Mouse (Mus musculus) thymus, adult 2 months (tissue): ENCODE data around the gene Def8. TPM values are rescaled to one million over a fixed set of nuclear protein-coding genes. Genes with fewer than 3 reads are reported as not detected.

Source experiments
- DNase-seq: peaks from one replicate; pipeline ENCODE4 v3.0.0; 2021
- H3K27ac ChIP-seq: fragments of 200-500 bp; 2 replicates; pipeline ENCODE4 v1.5.1; 2012; ENCODE audit warnings: low read length, control low read depth; ENCODE audit not compliant: control insufficient read depth, insufficient read depth
- H3K27me3 ChIP-seq: fragments of 200-500 bp; 2 replicates; pipeline ENCODE4 v1.6.1; 2012; ENCODE audit warnings: mild to moderate bottlenecking, low read length, moderate library complexity, mixed read lengths; ENCODE audit not compliant: control insufficient read depth, insufficient read depth
- H3K36me3 ChIP-seq: fragments of 200-500 bp; 2 replicates; pipeline ENCODE4 v1.6.1; 2012; ENCODE audit warnings: mild to moderate bottlenecking, low read length, moderate library complexity; ENCODE audit not compliant: control insufficient read depth, insufficient read depth
- H3K4me1 ChIP-seq: fragments of 200-500 bp; replicated peaks from 2 replicates; pipeline ENCODE4 v1.6.1; 2012; ENCODE audit warnings: low read length; ENCODE audit not compliant: control insufficient read depth, insufficient read depth
- H3K4me3 ChIP-seq: fragments of 200-500 bp; 2 replicates; pipeline ENCODE4 v1.5.1; 2012; ENCODE audit warnings: mild to moderate bottlenecking, low read length, control low read depth, moderate library complexity; ENCODE audit not compliant: control insufficient read depth, insufficient read depth
- CTCF ChIP-seq: fragments of 200-500 bp; IDR thresholded peaks from 2 replicates; pipeline ENCODE4 v1.5.1; 2012; ENCODE audit warnings: mild to moderate bottlenecking, control low read depth, low read length, moderate library complexity, borderline replicate concordance; ENCODE audit not compliant: control insufficient read depth, poor library complexity, insufficient read depth; ENCODE audit errors: extremely low read depth
- POLR2A ChIP-seq: fragments of 200-500 bp; IDR thresholded peaks from 2 replicates; pipeline ENCODE4 v1.6.1; 2012; ENCODE audit warnings: mild to moderate bottlenecking, low read length, control low read depth, moderate library complexity; ENCODE audit not compliant: control insufficient read depth, poor library complexity, insufficient read depth; ENCODE audit errors: extremely low read depth
- WGBS: fragments of 180-500 bp; shearing (Covaris S2); methylation state at CpG from one replicate; pipeline ENCODE4 v1.1.7; 2018; 5-methylcytosine and 5-hydroxymethylcytosine counted together
- polyA plus RNA-seq: library from polyadenylated mRNA; depleted of rRNA; stranded (reverse); fragments of >200 nt; gene quantifications from 2 replicates; pipeline ENCODE4 v1.2.3, GENCODE M21; 2012

The Def8 gene
- polyA plus RNA-seq, 1 experiment = 32.6 TPM

GRCm38 (mm10) chr8:123416944-123417555, 6.3 kb upstream of the Def8 start:
- Histone ChIP-seq H3K4me1 (peaks cover 15% of the 10 kb centered on the region), H3K27me3 (no peaks in the 10 kb centered on the region)

DNA sequence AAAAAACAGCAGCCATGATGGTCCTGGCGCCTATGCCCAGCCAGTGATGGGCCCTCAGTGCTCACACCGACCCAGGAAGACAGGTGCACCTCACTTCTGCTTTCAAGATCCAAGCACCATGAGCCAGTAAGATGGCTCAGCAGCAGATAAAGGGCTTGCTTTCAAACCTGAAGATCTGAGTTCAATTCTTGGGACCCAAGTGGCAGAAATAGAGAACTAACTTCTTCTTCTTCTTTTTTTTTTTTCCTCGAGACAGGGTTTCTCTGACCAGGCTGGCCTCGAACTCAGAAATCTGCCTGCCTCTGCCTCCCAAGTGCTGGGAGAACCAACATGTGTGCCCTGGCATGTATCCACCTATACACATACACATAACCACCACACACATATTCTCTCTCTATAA, 3.6 kb upstream of the Def8 start:
- H3K27ac ChIP-seq = no peak overlapping the region
- no peaks in the 10 kb centered on the region for H3K36me3 ChIP-seq
- H3K4me1 ChIP-seq = no peaks in the 10 kb centered on the region
- no peak for TF ChIP-seq POLR2A
- DNase-seq = no peak
- WGBS = 61% methylated on average over 4 of the region's 4 CpGs
- H3K4me3 ChIP-seq = no peak overlapping the region
- no peaks in the 10 kb centered on the region for H3K27me3 ChIP-seq

More at GRCm38 (mm10) chr8:123416944-123417555, 6.3 kb upstream of the Def8 start:
- WGBS = 90% methylated on average over 8 of the region's 8 CpGs
- Histone ChIP-seq H3K4me3 (no peak overlapping the region), H3K36me3 (no peaks in the 10 kb centered on the region), H3K27ac (no peak overlapping the region)
- DNase-seq = no peak
- no peak for TF ChIP-seq POLR2A
- TF ChIP-seq CTCF = no peak

- DNase-seq = no peak
- TF ChIP-seq POLR2A (no peak), CTCF (no peak)
- Histone ChIP-seq H3K27ac (no peak overlapping the region), H3K36me3 (no peaks in the 10 kb centered on the region), H3K27me3 (no peaks in the 10 kb centered on the region), H3K4me1 (no peaks in the 10 kb centered on the region), H3K4me3 (no peak overlapping the region)
- WGBS = 96% methylated on average over 34 of the region's 34 CpGs
These were observed 2.6 kb upstream of the Def8 start for GRCm38 (mm10) chr8:123420525-123421281.

DNA sequence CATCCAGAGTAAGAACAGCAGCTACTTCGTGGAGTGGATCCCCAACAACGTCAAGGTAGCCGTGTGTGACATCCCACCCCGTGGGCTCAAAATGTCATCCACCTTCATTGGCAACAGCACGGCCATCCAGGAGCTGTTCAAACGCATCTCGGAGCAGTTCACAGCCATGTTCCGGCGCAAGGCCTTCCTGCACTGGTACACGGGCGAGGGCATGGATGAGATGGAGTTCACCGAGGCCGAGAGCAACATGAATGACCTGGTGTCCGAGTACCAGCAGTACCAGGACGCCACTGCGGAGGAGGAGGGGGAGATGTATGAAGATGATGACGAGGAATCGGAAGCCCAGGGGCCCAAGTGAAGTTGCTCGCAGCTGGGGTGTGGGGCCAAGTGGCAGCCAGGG, 2.0 kb upstream of the Def8 start:
- TF ChIP-seq CTCF (no peak), POLR2A (no peak)
- DNase-seq = no peak
- H3K4me3 ChIP-seq = no peak overlapping the region
- H3K27ac ChIP-seq = no peak overlapping the region
- H3K4me1 ChIP-seq = no peaks in the 10 kb centered on the region
- no peaks in the 10 kb centered on the region for H3K36me3 ChIP-seq
- WGBS = 95% methylated on average over 19 of the region's 19 CpGs
- H3K27me3 ChIP-seq = no peaks in the 10 kb centered on the region

DNA sequence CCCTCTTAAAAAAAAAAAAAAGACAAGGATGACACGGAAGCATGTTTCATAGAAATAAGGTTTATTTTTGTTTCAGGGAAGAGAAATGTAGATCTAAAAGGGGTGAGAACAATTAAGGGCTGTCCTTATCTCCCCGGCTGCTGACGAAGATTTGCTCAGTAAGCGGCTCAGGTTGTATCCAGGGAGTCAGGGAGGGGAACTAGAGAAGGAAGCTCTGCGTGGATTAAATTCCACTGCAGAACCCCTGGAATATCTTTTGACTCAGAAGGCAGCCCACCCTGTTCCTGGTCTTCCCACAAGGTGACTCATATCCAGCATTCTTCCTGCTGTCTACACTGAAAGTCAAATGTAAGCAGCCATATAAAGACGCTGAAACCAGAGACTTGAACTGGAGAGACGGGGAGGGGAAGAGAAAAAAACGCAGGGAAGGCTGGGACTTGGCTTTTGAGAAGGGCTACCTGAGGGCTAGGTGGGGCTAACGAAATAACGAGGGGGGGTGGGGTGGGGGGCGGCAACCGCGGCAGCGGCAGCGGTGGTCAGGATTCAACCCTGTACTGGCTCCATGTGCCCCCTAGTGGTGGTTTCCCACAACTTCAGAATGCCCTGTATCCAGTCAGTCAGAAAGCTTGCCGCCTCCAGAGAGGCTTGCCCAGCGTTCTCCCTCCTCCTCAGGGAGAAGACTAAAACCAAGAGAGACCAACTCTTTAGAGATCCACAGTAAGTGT, 1.1 kb upstream of the Def8 start:
- Histone ChIP-seq H3K27me3 (no peaks in the 10 kb centered on the region), H3K4me3 (no peak overlapping the region), H3K4me1 (no peaks in the 10 kb centered on the region), H3K36me3 (no peaks in the 10 kb centered on the region), H3K27ac (no peak overlapping the region)
- peak; percentile 71 for DNase-seq
- WGBS = 29% methylated on average over 17 of the region's 17 CpGs
- TF ChIP-seq POLR2A = no peak
- peak; percentile 69; the same call in 1 of the 2 replicates for TF ChIP-seq CTCF

DNA sequence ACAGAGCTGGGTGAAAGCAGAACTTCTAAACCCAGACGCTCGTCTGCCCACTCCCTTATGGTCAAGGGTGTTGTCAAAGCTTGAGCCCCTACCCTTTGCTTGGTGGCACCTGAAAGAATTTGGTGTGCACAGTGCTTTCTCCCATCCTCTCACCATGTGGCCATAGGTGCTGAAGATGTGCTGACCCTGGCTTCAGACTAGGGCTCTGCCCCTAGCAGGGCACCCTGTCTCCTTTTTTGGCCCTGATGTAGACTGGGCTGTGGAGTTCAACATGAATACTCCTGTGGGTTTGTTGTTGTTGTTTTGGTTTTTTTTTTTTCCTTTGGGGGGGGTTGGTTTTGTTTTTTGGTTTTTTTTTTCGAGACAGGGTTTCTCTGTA, 557 bp upstream of the Def8 start:
- Histone ChIP-seq H3K27me3 (no peaks in the 10 kb centered on the region), H3K4me3 (no peak overlapping the region), H3K36me3 (no peaks in the 10 kb centered on the region), H3K27ac (no peak overlapping the region), H3K4me1 (no peaks in the 10 kb centered on the region)
- TF ChIP-seq CTCF (no peak), POLR2A (no peak)
- WGBS = 68% methylated on average over 3 of the region's 3 CpGs
- DNase-seq = no peak
